Mouse (Mus musculus): ENCODE results near the gene Tmem120b.
"Not testable (repeated sequence)": the region's sequence is repeated elsewhere in the genome, so short reads cannot be mapped to it uniquely, and the experiment has no call there.

Tmem120b gene

GRCm38 (mm10) chr5:123057366-123058250 is 10.6 kb upstream of the Tmem120b start:
- DNase-seq: peak; percentile 100

- DNase-seq: no peak
Measured at GRCm38 (mm10) chr5:123058251-123059102, 9.7 kb upstream of the Tmem120b start.

GRCm38 (mm10) chr5:123059757-123060520 is 8.3 kb upstream of the Tmem120b start:
- DNase-seq: peak; percentile 87

- DNase-seq: peak; percentile 49
Measured at GRCm38 (mm10) chr5:123060706-123061401, 7.4 kb upstream of the Tmem120b start.

- not testable (repeated sequence) for DNase-seq
Measured at GRCm38 (mm10) chr5:123061402-123061749, 6.8 kb upstream of the Tmem120b start.

GRCm38 (mm10) chr5:123063141-123063540 is 5.1 kb upstream of the Tmem120b start:
- DNase-seq: no peak

GRCm38 (mm10) chr5:123064207-123064606 is 4.0 kb upstream of the Tmem120b start:
- DNase-seq: peak; percentile 70

GRCm38 (mm10) chr5:123067395-123067995 is 720 bp upstream of the Tmem120b start:
- peak; percentile 59 for DNase-seq

- DNase-seq: no peak
Measured at GRCm38 (mm10) chr5:123068714-123069113, 499 bp downstream of the Tmem120b start.

- peak; percentile 92 for DNase-seq
Measured at GRCm38 (mm10) chr5:123075576-123076418, 7.6 kb downstream of the Tmem120b start.

GRCm38 (mm10) chr5:123076419-123077281 is 8.4 kb downstream of the Tmem120b start:
- no peak for DNase-seq

GRCm38 (mm10) chr5:123079568-123079967 is 11.4 kb downstream of the Tmem120b start:
- DNase-seq: no peak

- peak; percentile 50 for DNase-seq
Measured at GRCm38 (mm10) chr5:123080041-123080440, 11.8 kb downstream of the Tmem120b start.

GRCm38 (mm10) chr5:123080510-123080909 is 12.3 kb downstream of the Tmem120b start:
- DNase-seq: no peak

- no peak for DNase-seq
Measured at GRCm38 (mm10) chr5:123083340-123084050, 15.3 kb downstream of the Tmem120b start.

GRCm38 (mm10) chr5:123086501-123086900 is 18.3 kb downstream of the Tmem120b start:
- DNase-seq: no peak

- no peak for DNase-seq
Measured at GRCm38 (mm10) chr5:123088784-123089183, 20.6 kb downstream of the Tmem120b start.

- DNase-seq: no peak
Measured at GRCm38 (mm10) chr5:123090560-123091306, 22.5 kb downstream of the Tmem120b start.

All from kidney, adult 9 months (tissue).